Mouse (Mus musculus): ENCODE results near the gene Arhgap20. TPM values are rescaled to one million over a fixed set of nuclear protein-coding genes. Genes with fewer than 3 reads are reported as not detected.
A peak's percentile ranks its signal among the peaks of the same experiment; 100 is the strongest.

The Arhgap20 gene
- total RNA-seq, 2 experiments from 2014 or later, result 26.5 to 40.1 TPM

DNA sequence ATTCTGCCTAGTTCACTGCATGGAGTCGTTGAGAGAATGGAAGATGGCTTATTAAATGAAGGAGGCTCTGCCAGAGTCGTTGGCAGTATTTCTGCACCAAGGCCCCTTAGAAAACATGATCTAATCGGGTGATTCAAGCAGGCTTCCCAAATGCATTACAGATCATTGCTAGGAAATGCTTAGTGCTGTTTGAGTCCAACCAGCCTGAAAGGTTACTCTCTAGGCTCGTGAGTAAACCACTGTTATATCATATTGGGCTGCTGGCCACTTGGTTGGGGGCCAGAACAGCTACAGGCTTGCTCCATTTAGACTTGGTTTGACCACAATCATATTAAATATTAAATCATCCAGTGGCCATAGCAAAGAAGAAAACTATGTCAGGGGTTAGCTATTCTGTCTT lies 118.2 kb downstream of the Arhgap20 start:
- no peak for TF ChIP-seq CTCF (IDR thresholded peaks at IDR 0.05)
- intact Hi-C loops (cut with DNase I), result no loop called here
- Histone ChIP-seq H3K4me3 (no peak overlapping the region), H3K27ac (0 out of 2 replicates have a peak overlapping the region, but pooled peaks have one; percentile 9)
- DNase-seq, result peak; percentile 84

GRCm38 (mm10) chr9:51892921-51893320 lies 127.8 kb downstream of the Arhgap20 start:
- H3K27ac ChIP-seq, result no peak overlapping the region
- intact Hi-C loops (cut with DNase I), result no loop called here
- no peak for DNase-seq
- TF ChIP-seq CTCF (IDR thresholded peaks at IDR 0.05), result no peak
- no peak overlapping the region for H3K4me3 ChIP-seq

Other genes starting within 250 kb of the Arhgap20 start
- 10 to 100 TPM; 37.0 to 47.5 TPM for gene Fdx1, start 198.2 kb downstream of the Arhgap20 start, total RNA-seq (2021)